Mouse (Mus musculus): ENCODE data around the gene Gm3159. TPM values are rescaled to one million over a fixed set of nuclear protein-coding genes. Genes with fewer than 3 reads are reported as not detected.
"Not testable (repeated sequence)": the region's sequence is repeated elsewhere in the genome, so short reads cannot be mapped to it uniquely, and the experiment has no call there.

The Gm3159 gene
- total RNA-seq (2021) = not detected
- long read RNA-seq, experiment 1 = 0 reads
- long read RNA-seq, experiment 2 = 0 reads

- H3K27ac ChIP-seq; H3K4me3 ChIP-seq; DNase-seq; intact Hi-C loops (cut with DNase I): not testable (repeated sequence)
Measured at GRCm38 (mm10) chr14:4397226-4397625, at the start of gene Gm3159. TSS of gene Gm3159 (plus strand) at chr14:4397526.

- H3K27ac ChIP-seq; H3K4me3 ChIP-seq; DNase-seq; intact Hi-C loops (cut with DNase I): not testable (repeated sequence)
Measured at GRCm38 (mm10) chr14:4368991-4369390, 28.3 kb upstream of the Gm3159 start.

DNA sequence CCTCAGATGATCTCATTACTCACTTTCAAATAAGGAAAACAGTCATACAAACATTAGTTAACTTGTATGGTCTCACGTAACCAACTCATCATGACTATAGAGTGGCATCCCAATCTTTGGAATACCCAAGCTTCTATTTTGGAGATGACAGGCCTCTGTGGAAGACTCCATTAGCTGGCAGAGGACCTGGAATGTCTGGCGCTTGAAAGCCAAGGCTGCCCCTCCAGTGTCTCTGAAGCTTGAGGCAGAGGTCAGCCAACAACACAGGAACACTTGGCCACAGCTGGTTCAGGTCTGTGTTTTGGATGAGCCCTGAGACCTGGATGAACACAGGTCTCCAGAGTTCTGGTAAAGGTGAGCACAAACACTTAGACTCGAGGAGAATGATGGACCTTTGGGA lies 27.6 kb upstream of the Gm3159 start:
- H3K4me3 ChIP-seq; DNase-seq; intact Hi-C loops (cut with DNase I); H3K27ac ChIP-seq: not testable (repeated sequence)

GRCm38 (mm10) chr14:4377871-4378270 lies 19.5 kb upstream of the Gm3159 start:
- DNase-seq; H3K4me3 ChIP-seq; intact Hi-C loops (cut with DNase I); H3K27ac ChIP-seq: not testable (repeated sequence)

- intact Hi-C loops (cut with DNase I); H3K27ac ChIP-seq; DNase-seq; H3K4me3 ChIP-seq: not testable (repeated sequence)
Measured at GRCm38 (mm10) chr14:4385606-4386005, 11.7 kb upstream of the Gm3159 start.

DNA sequence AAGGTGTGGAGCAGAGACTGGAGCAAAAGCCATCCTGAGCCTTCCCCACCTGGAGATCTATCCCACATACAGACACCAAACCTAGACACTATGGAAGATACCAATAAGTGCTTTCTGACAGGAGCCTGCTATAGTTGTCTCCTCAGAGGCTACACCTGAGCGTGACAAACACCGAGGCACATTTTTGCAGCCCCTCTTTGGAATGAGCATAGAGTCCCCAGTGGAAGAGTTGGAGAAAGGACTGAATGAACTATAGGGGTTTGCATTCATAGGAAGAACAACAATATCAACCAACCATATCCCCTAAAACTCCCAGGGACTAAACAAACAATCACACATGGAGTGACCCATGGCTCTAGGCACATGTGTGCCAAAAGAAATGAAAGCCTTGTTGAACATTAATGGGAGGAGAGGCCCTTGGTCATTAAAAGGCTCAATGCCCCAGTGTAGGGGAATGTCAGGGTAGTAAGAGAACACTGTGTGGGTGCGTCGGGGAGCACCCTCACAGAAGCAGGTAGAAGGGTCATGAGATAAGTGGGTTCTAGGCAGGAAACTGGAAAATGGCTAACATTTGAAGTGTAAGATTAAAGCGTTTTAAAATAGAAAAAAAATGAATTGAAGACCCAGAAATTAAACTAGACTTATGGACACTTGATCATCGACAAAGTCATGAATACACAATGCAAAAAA lies 4.3 kb upstream of the Gm3159 start:
- H3K4me3 ChIP-seq; intact Hi-C loops (cut with DNase I); DNase-seq; H3K27ac ChIP-seq: not testable (repeated sequence)

DNA sequence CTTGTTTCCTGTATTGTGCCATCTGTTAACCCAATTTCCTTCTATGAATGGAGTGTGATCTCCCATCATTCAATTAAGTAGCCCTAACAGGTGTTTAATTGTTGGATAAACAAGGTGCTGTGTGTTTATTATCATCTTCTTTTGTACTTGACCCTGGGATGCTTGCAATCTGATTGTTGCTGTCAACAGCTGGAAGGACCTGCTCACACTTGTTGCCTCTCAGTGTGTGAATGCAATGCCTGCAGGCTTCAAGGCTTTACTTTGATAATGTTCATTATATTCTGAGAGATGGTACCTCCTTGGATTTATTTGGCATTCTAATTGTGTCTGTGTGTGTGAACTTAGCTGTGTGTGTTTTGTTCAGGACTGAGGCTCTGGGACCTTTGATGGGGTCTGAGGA lies 1.3 kb downstream of the Gm3159 start:
- DNase-seq; H3K4me3 ChIP-seq; intact Hi-C loops (cut with DNase I); H3K27ac ChIP-seq: not testable (repeated sequence)

GRCm38 (mm10) chr14:4400115-4400789 lies 2.9 kb downstream of the Gm3159 start:
- intact Hi-C loops (cut with DNase I); H3K27ac ChIP-seq; H3K4me3 ChIP-seq: not testable (repeated sequence)
- DNase-seq = peak; percentile 9

- H3K27ac ChIP-seq; H3K4me3 ChIP-seq; intact Hi-C loops (cut with DNase I): not testable (repeated sequence)
- DNase-seq = peak; percentile 6
Measured at GRCm38 (mm10) chr14:4401245-4401644, 3.9 kb downstream of the Gm3159 start.

- H3K4me3 ChIP-seq; intact Hi-C loops (cut with DNase I); H3K27ac ChIP-seq; DNase-seq: not testable (repeated sequence)
Measured at GRCm38 (mm10) chr14:4403840-4404239, 6.5 kb downstream of the Gm3159 start.

DNA sequence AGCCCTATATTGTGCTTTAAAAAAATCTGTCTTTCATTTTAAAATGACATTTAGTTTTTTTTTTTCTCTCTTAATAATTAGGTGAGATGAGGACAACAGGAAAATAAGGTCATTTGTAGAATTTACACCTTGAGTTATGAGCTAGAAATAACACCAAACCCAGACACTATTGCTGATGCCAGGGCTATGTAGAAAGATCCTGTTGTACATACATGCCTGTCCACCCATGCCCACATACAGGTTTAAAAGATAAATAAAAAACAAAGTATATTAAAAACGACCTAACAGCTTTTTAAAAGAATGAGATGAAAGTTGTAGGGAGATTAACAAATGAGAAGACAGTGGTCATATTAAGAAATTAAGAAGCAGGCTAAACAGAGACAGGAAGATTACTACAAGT lies 12.6 kb downstream of the Gm3159 start:
- DNase-seq; H3K27ac ChIP-seq; H3K4me3 ChIP-seq; intact Hi-C loops (cut with DNase I): not testable (repeated sequence)

- peak; percentile 69 for DNase-seq
- Histone ChIP-seq H3K27ac (peak within 1 kb of the TSS; percentile 38), H3K4me3 (peak within 1 kb of the TSS; percentile 67)
- intact Hi-C loops (cut with DNase I) = not testable (repeated sequence)
Measured at GRCm38 (mm10) chr14:4414965-4415835, 17.9 kb downstream of the Gm3159 start, which contains the start of gene Gm3164. TSS of gene Gm3164 (plus strand) at chr14:4415448.

- H3K4me3 ChIP-seq; H3K27ac ChIP-seq; DNase-seq; intact Hi-C loops (cut with DNase I): not testable (repeated sequence)
Measured at GRCm38 (mm10) chr14:4430692-4431091, 33.4 kb downstream of the Gm3159 start, which contains the start of gene Gm3173. TSS of gene Gm3173 (plus strand) at chr14:4430992.

Other genes starting within 250 kb of the Gm3159 start
- not detected for gene Gm3127, start 232.5 kb upstream of the Gm3159 start, total RNA-seq (2021)
- gene Gm2974, start 214.9 kb upstream of the Gm3159 start, total RNA-seq (2021) = not detected
- gene Gm3138, start 147.9 kb upstream of the Gm3159 start, total RNA-seq (2021) = not detected
- gene Gm3149, start 80.2 kb upstream of the Gm3159 start, total RNA-seq (2021) = not detected
- not detected for gene 2610042L04Rik, start 62.8 kb upstream of the Gm3159 start, total RNA-seq (2021)
- gene Gm3164, start 17.9 kb downstream of the Gm3159 start, total RNA-seq (2021) = under 1 TPM in 1 of 2 experiments, not detected in 1; 0.26 TPM
- gene Gm3173, start 33.5 kb downstream of the Gm3159 start, total RNA-seq (2021) = not detected
- gene Gm3182, start 84.2 kb downstream of the Gm3159 start, total RNA-seq (2021) = not detected
- gene Gm3047, start 157.9 kb downstream of the Gm3159 start, total RNA-seq (2021) = not detected
- gene Gm8159, start 234.8 kb downstream of the Gm3159 start, total RNA-seq (2021) = not detected

Data from gastrocnemius, adult 2 months (tissue).